Mouse (Mus musculus): ENCODE measurements around the gene Ctla4. TPM values are rescaled to one million over a fixed set of nuclear protein-coding genes. Genes with fewer than 3 reads are reported as not detected.

Gene Ctla4
- polyA plus RNA-seq, 1 experiment from 2014 or later, result not detected

GRCm38 (mm10) chr1:60861431-60861830, 25.4 kb upstream of the Ctla4 start:
- no peak for ATAC-seq (ENCODE audit: insufficient read depth, low FRiP score, low TSS enrichment)
- Histone ChIP-seq H3K27ac (ENCODE audit: low read depth, low read length) (0 out of 2 replicates have a peak overlapping the region, but pooled peaks have one; percentile 21), H3K36me3 (ENCODE audit: control insufficient read depth, insufficient read depth, low read length) (no peaks in the 10 kb centered on the region), H3K9ac (ENCODE audit: low read length) (no peak overlapping the region), H3K9me3 (ENCODE audit: control insufficient read depth, low read length) (no peaks in the 10 kb centered on the region), H3K4me2 (ENCODE audit: low read depth) (no peak overlapping the region), H3K4me1 (ENCODE audit: control insufficient read depth, insufficient read depth, low read length) (0 out of 2 replicates have a peak, but pooled peaks cover 3% of the 10 kb centered on the region), H3K27me3 (ENCODE audit: control insufficient read depth, insufficient read depth, low read length) (no peaks in the 10 kb centered on the region), H3K4me3 (ENCODE audit: low read depth, low read length) (no peak overlapping the region)
- WGBS, result 68% methylated on average over 5 of the region's 5 CpGs
- no peak for DNase-seq (ENCODE audit: low spot score)

- Histone ChIP-seq H3K4me3 (ENCODE audit: low read depth, low read length) (no peak overlapping the region), H3K27ac (ENCODE audit: low read depth, low read length) (no peak overlapping the region), H3K36me3 (ENCODE audit: control insufficient read depth, insufficient read depth, low read length) (no peaks in the 10 kb centered on the region), H3K4me1 (ENCODE audit: control insufficient read depth, insufficient read depth, low read length) (0 out of 2 replicates have a peak, but pooled peaks cover 3% of the 10 kb centered on the region), H3K9me3 (ENCODE audit: control insufficient read depth, low read length) (no peaks in the 10 kb centered on the region), H3K27me3 (ENCODE audit: control insufficient read depth, insufficient read depth, low read length) (no peaks in the 10 kb centered on the region), H3K9ac (ENCODE audit: low read length) (no peak overlapping the region), H3K4me2 (ENCODE audit: low read depth) (no peak overlapping the region)
- DNase-seq (ENCODE audit: low spot score) (no peak), ATAC-seq (ENCODE audit: insufficient read depth, low FRiP score, low TSS enrichment) (no peak)
- 52% methylated on average over 3 of the region's 3 CpGs for WGBS
These were observed 24.3 kb upstream of the Ctla4 start for GRCm38 (mm10) chr1:60862510-60862909.

GRCm38 (mm10) chr1:60862951-60863461, 23.8 kb upstream of the Ctla4 start:
- no peak overlapping the region for H3K27ac ChIP-seq (ENCODE audit: low read depth, low read length)
- H3K4me1 ChIP-seq (ENCODE audit: control insufficient read depth, insufficient read depth, low read length), result no peaks in the 10 kb centered on the region
- no peak overlapping the region for H3K4me2 ChIP-seq (ENCODE audit: low read depth)
- WGBS, result 43% methylated on average over 13 of the region's 13 CpGs
- no peak overlapping the region for H3K9ac ChIP-seq (ENCODE audit: low read length)
- no peak overlapping the region for H3K4me3 ChIP-seq (ENCODE audit: low read depth, low read length)
- no peaks in the 10 kb centered on the region for H3K27me3 ChIP-seq (ENCODE audit: control insufficient read depth, insufficient read depth, low read length)
- H3K36me3 ChIP-seq (ENCODE audit: control insufficient read depth, insufficient read depth, low read length), result no peaks in the 10 kb centered on the region
- ATAC-seq (ENCODE audit: insufficient read depth, low FRiP score, low TSS enrichment), result no peak
- H3K9me3 ChIP-seq (ENCODE audit: control insufficient read depth, low read length), result no peaks in the 10 kb centered on the region
- DNase-seq (ENCODE audit: low spot score), result no peak

GRCm38 (mm10) chr1:60863701-60864100, 23.1 kb upstream of the Ctla4 start:
- Histone ChIP-seq H3K36me3 (ENCODE audit: control insufficient read depth, insufficient read depth, low read length) (no peaks in the 10 kb centered on the region), H3K4me3 (ENCODE audit: low read depth, low read length) (no peak overlapping the region), H3K27me3 (ENCODE audit: control insufficient read depth, insufficient read depth, low read length) (no peaks in the 10 kb centered on the region), H3K4me1 (ENCODE audit: control insufficient read depth, insufficient read depth, low read length) (no peaks in the 10 kb centered on the region), H3K9ac (ENCODE audit: low read length) (no peak overlapping the region), H3K9me3 (ENCODE audit: control insufficient read depth, low read length) (no peaks in the 10 kb centered on the region), H3K4me2 (ENCODE audit: low read depth) (no peak overlapping the region), H3K27ac (ENCODE audit: low read depth, low read length) (no peak overlapping the region)
- WGBS, result 70% methylated on average over 3 of the region's 3 CpGs
- ATAC-seq (ENCODE audit: insufficient read depth, low FRiP score, low TSS enrichment) (no peak), DNase-seq (ENCODE audit: low spot score) (no peak)

- 86% methylated on average over 2 of the region's 2 CpGs for WGBS
- ATAC-seq (ENCODE audit: insufficient read depth, low FRiP score, low TSS enrichment), result no peak
- no peaks in the 10 kb centered on the region for H3K36me3 ChIP-seq (ENCODE audit: control insufficient read depth, insufficient read depth, low read length)
- no peaks in the 10 kb centered on the region for H3K4me1 ChIP-seq (ENCODE audit: control insufficient read depth, insufficient read depth, low read length)
- no peak overlapping the region for H3K4me2 ChIP-seq (ENCODE audit: low read depth)
- no peaks in the 10 kb centered on the region for H3K27me3 ChIP-seq (ENCODE audit: control insufficient read depth, insufficient read depth, low read length)
- no peak for DNase-seq (ENCODE audit: low spot score)
- H3K9me3 ChIP-seq (ENCODE audit: control insufficient read depth, low read length), result no peaks in the 10 kb centered on the region
- no peak overlapping the region for H3K27ac ChIP-seq (ENCODE audit: low read depth, low read length)
- no peak overlapping the region for H3K4me3 ChIP-seq (ENCODE audit: low read depth, low read length)
- no peak overlapping the region for H3K9ac ChIP-seq (ENCODE audit: low read length)
These were observed 21.6 kb upstream of the Ctla4 start for GRCm38 (mm10) chr1:60865167-60865566.

- Histone ChIP-seq H3K9ac (ENCODE audit: low read length) (no peak overlapping the region), H3K9me3 (ENCODE audit: control insufficient read depth, low read length) (no peaks in the 10 kb centered on the region), H3K36me3 (ENCODE audit: control insufficient read depth, insufficient read depth, low read length) (no peaks in the 10 kb centered on the region), H3K4me1 (ENCODE audit: control insufficient read depth, insufficient read depth, low read length) (no peaks in the 10 kb centered on the region), H3K27ac (ENCODE audit: low read depth, low read length) (no peak overlapping the region), H3K4me3 (ENCODE audit: low read depth, low read length) (no peak overlapping the region), H3K27me3 (ENCODE audit: control insufficient read depth, insufficient read depth, low read length) (no peaks in the 10 kb centered on the region), H3K4me2 (ENCODE audit: low read depth) (no peak overlapping the region)
- DNase-seq (ENCODE audit: low spot score) (no peak), ATAC-seq (ENCODE audit: insufficient read depth, low FRiP score, low TSS enrichment) (no peak)
- 81% methylated on average over 5 of the region's 5 CpGs for WGBS
These were observed 20.8 kb upstream of the Ctla4 start for GRCm38 (mm10) chr1:60866043-60866442.

GRCm38 (mm10) chr1:60868333-60869277, 18.2 kb upstream of the Ctla4 start:
- H3K36me3 ChIP-seq (ENCODE audit: control insufficient read depth, insufficient read depth, low read length), result no peaks in the 10 kb centered on the region
- no peaks in the 10 kb centered on the region for H3K4me1 ChIP-seq (ENCODE audit: control insufficient read depth, insufficient read depth, low read length)
- no peak overlapping the region for H3K27ac ChIP-seq (ENCODE audit: low read depth, low read length)
- no peaks in the 10 kb centered on the region for H3K27me3 ChIP-seq (ENCODE audit: control insufficient read depth, insufficient read depth, low read length)
- no peak overlapping the region for H3K4me3 ChIP-seq (ENCODE audit: low read depth, low read length)
- H3K9ac ChIP-seq (ENCODE audit: low read length), result no peak overlapping the region
- 63% methylated on average over 17 of the region's 17 CpGs for WGBS
- DNase-seq (ENCODE audit: low spot score) (peak; percentile 56), ATAC-seq (ENCODE audit: insufficient read depth, low FRiP score, low TSS enrichment) (peak; percentile 27; the same call in 1 of the 2 replicates)
- H3K4me2 ChIP-seq (ENCODE audit: low read depth), result no peak overlapping the region
- no peaks in the 10 kb centered on the region for H3K9me3 ChIP-seq (ENCODE audit: control insufficient read depth, low read length)

GRCm38 (mm10) chr1:60875267-60875666, 11.5 kb upstream of the Ctla4 start:
- no peaks in the 10 kb centered on the region for H3K4me1 ChIP-seq (ENCODE audit: control insufficient read depth, insufficient read depth, low read length)
- H3K4me3 ChIP-seq (ENCODE audit: low read depth, low read length), result no peak overlapping the region
- H3K27ac ChIP-seq (ENCODE audit: low read depth, low read length), result no peak overlapping the region
- H3K36me3 ChIP-seq (ENCODE audit: control insufficient read depth, insufficient read depth, low read length), result no peaks in the 10 kb centered on the region
- DNase-seq (ENCODE audit: low spot score) (no peak), ATAC-seq (ENCODE audit: insufficient read depth, low FRiP score, low TSS enrichment) (no peak)
- H3K27me3 ChIP-seq (ENCODE audit: control insufficient read depth, insufficient read depth, low read length), result no peaks in the 10 kb centered on the region
- 41% methylated on average over 3 of the region's 3 CpGs for WGBS
- H3K9me3 ChIP-seq (ENCODE audit: control insufficient read depth, low read length), result no peaks in the 10 kb centered on the region
- no peak overlapping the region for H3K9ac ChIP-seq (ENCODE audit: low read length)
- no peak overlapping the region for H3K4me2 ChIP-seq (ENCODE audit: low read depth)
